ENCODE assay signal across 8 mouse cellular contexts in genomic region chr8:12671473-12672055, GRCm38 (mm10). TPM values are rescaled to one million over a fixed set of nuclear protein-coding genes. Genes with fewer than 3 reads are reported as not detected.
DNase-seq lines count a peak whose midpoint lies in the region; ATAC-seq and TF ChIP-seq lines count a peak whose summit lies in the region.

No protein-coding gene starts in this region.

- peak; percentile 15 to 17 for DNase-seq in frontal cortex, postnatal 14 days (ENCODE audit: low spot score in 2 of 2)
- no peak for DNase-seq in frontal cortex, postnatal 36 days (ENCODE audit: low spot score in 2 of 2)
- DNase-seq in thymus, adult 18-20 months: peak; percentile 3 to 25
- no peak for DNase-seq in thymus, postnatal 36 days
- no peak for DNase-seq in heart, postnatal 0 days (ENCODE audit: low spot score)
- no peak for DNase-seq in liver, postnatal 0 days
- DNase-seq in cerebellum, postnatal 25 days: no peak
- no peak for DNase-seq in right cerebral cortex, adult 2 months (ENCODE audit: low spot score in 2 of 2)

- no peak for TF ChIP-seq EP300 in heart, postnatal 0 days (IDR thresholded peaks at IDR 0.05; ENCODE audit: low read depth)
- TF ChIP-seq EP300 in liver, postnatal 0 days (IDR thresholded peaks at IDR 0.05; ENCODE audit: low read depth): no peak

- peak overlapping the region; percentile 94 for H3K4me3 ChIP-seq in heart, postnatal 0 days (ENCODE audit: low read depth, low read length)
- peak overlapping the region; percentile 95 for H3K4me3 ChIP-seq in liver, postnatal 0 days (ENCODE audit: low read depth, low read length)

- no peak for TF ChIP-seq CTCF in heart, postnatal 0 days (IDR thresholded peaks at IDR 0.05; ENCODE audit: low read depth)
- TF ChIP-seq CTCF in liver, postnatal 0 days (IDR thresholded peaks at IDR 0.05; ENCODE audit: low read depth): no peak

- peak overlapping the region; percentile 49 for H3K27ac ChIP-seq in heart, postnatal 0 days (ENCODE audit: low read depth)
- peak overlapping the region; percentile 77 for H3K27ac ChIP-seq in liver, postnatal 0 days (ENCODE audit: low read depth)

- no peaks in the 10 kb centered on the region for H3K9me3 ChIP-seq in heart, postnatal 0 days (replicated peaks; ENCODE audit: control insufficient read depth, low read length)
- no peaks in the 10 kb centered on the region for H3K9me3 ChIP-seq in liver, postnatal 0 days (ENCODE audit: low read length)

- peak overlapping the region; percentile 92 for H3K9ac ChIP-seq in heart, postnatal 0 days (replicated peaks; ENCODE audit: low read depth, low read length)
- peak overlapping the region; percentile 89 for H3K9ac ChIP-seq in liver, postnatal 0 days (replicated peaks)

- ATAC-seq in heart, postnatal 0 days (ENCODE audit: insufficient read depth, low read depth): peak; percentile 59
- peak; percentile 75 for ATAC-seq in liver, postnatal 0 days

- H3K36me3 ChIP-seq in heart, postnatal 0 days (replicated peaks; ENCODE audit: control insufficient read depth, insufficient read depth, low read length): no peaks in the 10 kb centered on the region
- H3K36me3 ChIP-seq in liver, postnatal 0 days (replicated peaks; ENCODE audit: insufficient read depth, low read length): peaks cover 6% of the 10 kb centered on the region; the same call in 1 of the 2 replicates

- WGBS in heart, postnatal 0 days: 0% methylated on average over 28 of the region's 38 CpGs
- under 1% methylated on average over 38 of the region's 38 CpGs for WGBS in liver, postnatal 0 days (ENCODE audit: insufficient replicate concordance)

- peaks cover 15% of the 10 kb centered on the region for H3K27me3 ChIP-seq in heart, postnatal 0 days (ENCODE audit: control insufficient read depth, insufficient read depth, low read length)
- H3K27me3 ChIP-seq in liver, postnatal 0 days (ENCODE audit: insufficient read depth, low read length): peaks cover 17% of the 10 kb centered on the region

- peaks cover 10% of the 10 kb centered on the region for H3K4me1 ChIP-seq in heart, postnatal 0 days (ENCODE audit: control insufficient read depth, insufficient read depth)
- peaks cover 15% of the 10 kb centered on the region for H3K4me1 ChIP-seq in liver, postnatal 0 days (ENCODE audit: insufficient read depth)

- H3K4me2 ChIP-seq in heart, postnatal 0 days (ENCODE audit: low read depth, low read length): peak overlapping the region; percentile 91
- peak overlapping the region; percentile 92 for H3K4me2 ChIP-seq in liver, postnatal 0 days (ENCODE audit: low read depth, low read length)

RNA-seq across cellular contexts. Expression of gene Tubgcp3, which starts 0.5 kb away (rescaled TPM):
- 22.4 and 48.8 TPM in 2 replicates for total RNA-seq in heart, postnatal 0 days (2014; rRNA removed; ENCODE audit: low replicate concordance)
- 12.2 and 14.2 TPM in 2 replicates for polyA plus RNA-seq in heart, postnatal 0 days (2015; fragmentation: Nextera tagmentation; extraction: Ambion mirVana)
- polyA plus RNA-seq in liver, postnatal 0 days (2015; fragmentation: Nextera tagmentation; extraction: Ambion mirVana): 9.3 and 10.9 TPM in 2 replicates

Comparison
In these comparisons a context has a peak if more than half of its experiments do, and no peak if none do; other contexts are left out.
1. DNase-seq: peak in frontal cortex, postnatal 14 days (2 of 2) and thymus, adult 18-20 months (2 of 2); none in frontal cortex, postnatal 36 days (0 of 2), thymus, postnatal 36 days (0 of 2), heart, postnatal 0 days (single experiment), liver, postnatal 0 days (single experiment), cerebellum, postnatal 25 days (0 of 2) and right cerebral cortex, adult 2 months (0 of 2).